Mouse (Mus musculus) neural tube, embryonic 15.5 days (tissue): Measurements from ENCODE around the gene Mitf. TPM values are rescaled to one million over a fixed set of nuclear protein-coding genes. Genes with fewer than 3 reads are reported as not detected.

Source experiments
- ATAC-seq: fragments of 200-750 bp; cut with Nextera tagmentation; 2 replicates; pipeline ENCODE4 v1.8.0; 2017; ENCODE audit warnings: mild to moderate bottlenecking, moderate TSS enrichment, moderate library complexity; ENCODE audit not compliant: low FRiP score
- H3K27ac ChIP-seq: fragments of 300-500 bp; sonication (generic); replicated peaks from 2 replicates; pipeline ENCODE4 v1.5.1; 2015; ENCODE audit warnings: mild to moderate bottlenecking, inconsistent platforms
- H3K27me3 ChIP-seq: fragments of 300-500 bp; sonication (generic); replicated peaks from 2 replicates; pipeline ENCODE4 v1.6.1; 2015; ENCODE audit warnings: inconsistent platforms
- H3K36me3 ChIP-seq: fragments of 300-500 bp; sonication (generic); 2 replicates; pipeline ENCODE4 v1.6.1; 2015; ENCODE audit warnings: inconsistent platforms
- H3K4me1 ChIP-seq: fragments of 300-500 bp; sonication (generic); 2 replicates; pipeline ENCODE4 v1.6.1; 2015; ENCODE audit warnings: inconsistent platforms
- H3K4me2 ChIP-seq: fragments of 300-500 bp; sonication (generic); 2 replicates; pipeline ENCODE4 v1.6.1; 2015; ENCODE audit warnings: inconsistent platforms, mild to moderate bottlenecking, moderate library complexity
- H3K4me3 ChIP-seq: fragments of 300-500 bp; sonication (generic); replicated peaks from 2 replicates; pipeline ENCODE4 v1.5.1; 2015; ENCODE audit warnings: mild to moderate bottlenecking, inconsistent platforms
- H3K9ac ChIP-seq: fragments of 300-500 bp; sonication (generic); replicated peaks from 2 replicates; pipeline ENCODE4 v1.6.1; 2015; ENCODE audit warnings: mild to moderate bottlenecking, inconsistent platforms
- H3K9me3 ChIP-seq: fragments of 300-500 bp; sonication (generic); replicated peaks from 2 replicates; pipeline ENCODE4 v1.6.1; 2016; ENCODE audit warnings: inconsistent platforms
- WGBS: fragments of 180-500 bp; shearing (Covaris S2); methylation state at CpG from one replicate; pipeline ENCODE4 v1.1.7; 2015; ENCODE audit warnings: mixed read lengths; 5-methylcytosine and 5-hydroxymethylcytosine counted together
- polyA plus RNA-seq: library from polyadenylated mRNA; unstranded; fragments of >200 nt; fragmentation: Nextera tagmentation; extraction: Ambion mirVana; gene quantifications from 2 replicates; pipeline ENCODE4 v1.2.1, GENCODE M21; 2015

Mitf gene
- polyA plus RNA-seq, 1 experiment from 2014 or later, result 1.1 TPM

GRCm38 (mm10) chr6:97918481-97918880 is 111.6 kb downstream of the Mitf start:
- H3K27ac ChIP-seq, result no peak overlapping the region
- no peak overlapping the region for H3K9ac ChIP-seq
- no peaks in the 10 kb centered on the region for H3K9me3 ChIP-seq
- H3K4me3 ChIP-seq, result no peak overlapping the region
- no peak for ATAC-seq
- WGBS, result 69% methylated on average over 7 of the region's 7 CpGs
- no peaks in the 10 kb centered on the region for H3K36me3 ChIP-seq
- H3K27me3 ChIP-seq, result no peaks in the 10 kb centered on the region
- no peaks in the 10 kb centered on the region for H3K4me1 ChIP-seq
- H3K4me2 ChIP-seq, result no peak overlapping the region

- no peak for ATAC-seq
- H3K36me3 ChIP-seq, result no peaks in the 10 kb centered on the region
- H3K4me1 ChIP-seq, result no peaks in the 10 kb centered on the region
- WGBS, result 66% methylated on average over 8 of the region's 8 CpGs
- no peaks in the 10 kb centered on the region for H3K27me3 ChIP-seq
- no peak overlapping the region for H3K4me3 ChIP-seq
- H3K27ac ChIP-seq, result no peak overlapping the region
- no peak overlapping the region for H3K4me2 ChIP-seq
- H3K9ac ChIP-seq, result no peak overlapping the region
- no peaks in the 10 kb centered on the region for H3K9me3 ChIP-seq
These were observed 112.4 kb downstream of the Mitf start for GRCm38 (mm10) chr6:97919287-97919686.

- no peaks in the 10 kb centered on the region for H3K36me3 ChIP-seq
- no peak overlapping the region for H3K27ac ChIP-seq
- H3K27me3 ChIP-seq, result no peaks in the 10 kb centered on the region
- H3K9ac ChIP-seq, result no peak overlapping the region
- 86% methylated on average over 6 of the region's 6 CpGs for WGBS
- no peak overlapping the region for H3K4me3 ChIP-seq
- H3K4me1 ChIP-seq, result no peaks in the 10 kb centered on the region
- no peaks in the 10 kb centered on the region for H3K9me3 ChIP-seq
- no peak overlapping the region for H3K4me2 ChIP-seq
- ATAC-seq, result no peak
These were observed 114.7 kb downstream of the Mitf start for GRCm38 (mm10) chr6:97921591-97921990.

- H3K27ac ChIP-seq, result no peak overlapping the region
- WGBS, result 95% methylated on average over 3 of the region's 3 CpGs
- no peak for ATAC-seq
- no peak overlapping the region for H3K9ac ChIP-seq
- no peaks in the 10 kb centered on the region for H3K27me3 ChIP-seq
- H3K4me2 ChIP-seq, result no peak overlapping the region
- no peak overlapping the region for H3K4me3 ChIP-seq
- H3K36me3 ChIP-seq, result no peaks in the 10 kb centered on the region
- no peaks in the 10 kb centered on the region for H3K9me3 ChIP-seq
- H3K4me1 ChIP-seq, result no peaks in the 10 kb centered on the region
These were observed 117.4 kb downstream of the Mitf start for GRCm38 (mm10) chr6:97924221-97924620.

GRCm38 (mm10) chr6:97929051-97929450 is 122.2 kb downstream of the Mitf start:
- Histone ChIP-seq H3K9me3 (no peaks in the 10 kb centered on the region), H3K4me3 (no peak overlapping the region), H3K36me3 (no peaks in the 10 kb centered on the region), H3K4me2 (no peak overlapping the region), H3K9ac (no peak overlapping the region), H3K27ac (no peak overlapping the region), H3K27me3 (no peaks in the 10 kb centered on the region), H3K4me1 (no peaks in the 10 kb centered on the region)
- no peak for ATAC-seq
- WGBS, result 72% methylated on average over 3 of the region's 3 CpGs

GRCm38 (mm10) chr6:97929466-97929865 is 122.6 kb downstream of the Mitf start:
- no peaks in the 10 kb centered on the region for H3K36me3 ChIP-seq
- no peak overlapping the region for H3K4me2 ChIP-seq
- no peaks in the 10 kb centered on the region for H3K27me3 ChIP-seq
- WGBS, result 80% methylated on average over 7 of the region's 7 CpGs
- H3K27ac ChIP-seq, result no peak overlapping the region
- H3K4me3 ChIP-seq, result no peak overlapping the region
- H3K4me1 ChIP-seq, result no peaks in the 10 kb centered on the region
- ATAC-seq, result no peak
- H3K9ac ChIP-seq, result no peak overlapping the region
- H3K9me3 ChIP-seq, result no peaks in the 10 kb centered on the region

- Histone ChIP-seq H3K4me1 (peaks cover 15% of the 10 kb centered on the region), H3K27ac (no peak overlapping the region), H3K27me3 (no peaks in the 10 kb centered on the region), H3K4me2 (no peak overlapping the region), H3K4me3 (no peak overlapping the region), H3K9ac (no peak overlapping the region), H3K36me3 (no peaks in the 10 kb centered on the region), H3K9me3 (no peaks in the 10 kb centered on the region)
- ATAC-seq, result no peak
- 83% methylated on average over 5 of the region's 5 CpGs for WGBS
These were observed 130.3 kb downstream of the Mitf start for GRCm38 (mm10) chr6:97937139-97937538.

- H3K9me3 ChIP-seq, result no peaks in the 10 kb centered on the region
- no peaks in the 10 kb centered on the region for H3K36me3 ChIP-seq
- peaks cover 15% of the 10 kb centered on the region for H3K4me1 ChIP-seq
- no peaks in the 10 kb centered on the region for H3K27me3 ChIP-seq
- peak overlapping the region; percentile 40 for H3K4me2 ChIP-seq
- H3K27ac ChIP-seq, result no peak overlapping the region
- WGBS, result 31% methylated on average over 11 of the region's 11 CpGs
- no peak for ATAC-seq
- H3K9ac ChIP-seq, result 0 out of 2 replicates have a peak overlapping the region, but pooled peaks have one; percentile 20
- no peak overlapping the region for H3K4me3 ChIP-seq
These were observed 131.2 kb downstream of the Mitf start for GRCm38 (mm10) chr6:97937897-97938614.

GRCm38 (mm10) chr6:97940916-97941315 is 134.1 kb downstream of the Mitf start:
- Histone ChIP-seq H3K4me1 (peaks cover 15% of the 10 kb centered on the region), H3K27ac (no peak overlapping the region), H3K36me3 (no peaks in the 10 kb centered on the region), H3K4me2 (no peak overlapping the region), H3K9ac (no peak overlapping the region), H3K27me3 (no peaks in the 10 kb centered on the region), H3K4me3 (no peak overlapping the region), H3K9me3 (no peaks in the 10 kb centered on the region)
- WGBS, result 71% methylated on average over 12 of the region's 12 CpGs
- no peak for ATAC-seq

GRCm38 (mm10) chr6:97950033-97950881 is 143.4 kb downstream of the Mitf start:
- ATAC-seq, result no peak
- Histone ChIP-seq H3K4me3 (no peak overlapping the region), H3K36me3 (no peaks in the 10 kb centered on the region), H3K27me3 (no peaks in the 10 kb centered on the region), H3K27ac (no peak overlapping the region), H3K4me1 (no peaks in the 10 kb centered on the region), H3K9me3 (no peaks in the 10 kb centered on the region), H3K9ac (no peak overlapping the region), H3K4me2 (no peak overlapping the region)
- WGBS, result 58% methylated on average over 13 of the region's 13 CpGs

- H3K4me1 ChIP-seq, result no peaks in the 10 kb centered on the region
- H3K9ac ChIP-seq, result no peak overlapping the region
- H3K36me3 ChIP-seq, result no peaks in the 10 kb centered on the region
- H3K4me2 ChIP-seq, result no peak overlapping the region
- no peak for ATAC-seq
- H3K27ac ChIP-seq, result no peak overlapping the region
- no peaks in the 10 kb centered on the region for H3K27me3 ChIP-seq
- WGBS, result 75% methylated on average over 2 of the region's 2 CpGs
- H3K4me3 ChIP-seq, result no peak overlapping the region
- H3K9me3 ChIP-seq, result no peaks in the 10 kb centered on the region
These were observed 144.0 kb downstream of the Mitf start for GRCm38 (mm10) chr6:97950882-97951245.

- no peaks in the 10 kb centered on the region for H3K27me3 ChIP-seq
- H3K4me3 ChIP-seq, result no peak overlapping the region
- H3K9me3 ChIP-seq, result no peaks in the 10 kb centered on the region
- no peak for ATAC-seq
- no peaks in the 10 kb centered on the region for H3K4me1 ChIP-seq
- no peaks in the 10 kb centered on the region for H3K36me3 ChIP-seq
- WGBS, result 37% methylated on average over 1 of the region's 1 CpGs
- H3K4me2 ChIP-seq, result no peak overlapping the region
- H3K27ac ChIP-seq, result no peak overlapping the region
- H3K9ac ChIP-seq, result no peak overlapping the region
These were observed 144.9 kb downstream of the Mitf start for GRCm38 (mm10) chr6:97951711-97952110.
